18 mouse cellular contexts compared by ENCODE assay signal in the genomic region with DNA sequence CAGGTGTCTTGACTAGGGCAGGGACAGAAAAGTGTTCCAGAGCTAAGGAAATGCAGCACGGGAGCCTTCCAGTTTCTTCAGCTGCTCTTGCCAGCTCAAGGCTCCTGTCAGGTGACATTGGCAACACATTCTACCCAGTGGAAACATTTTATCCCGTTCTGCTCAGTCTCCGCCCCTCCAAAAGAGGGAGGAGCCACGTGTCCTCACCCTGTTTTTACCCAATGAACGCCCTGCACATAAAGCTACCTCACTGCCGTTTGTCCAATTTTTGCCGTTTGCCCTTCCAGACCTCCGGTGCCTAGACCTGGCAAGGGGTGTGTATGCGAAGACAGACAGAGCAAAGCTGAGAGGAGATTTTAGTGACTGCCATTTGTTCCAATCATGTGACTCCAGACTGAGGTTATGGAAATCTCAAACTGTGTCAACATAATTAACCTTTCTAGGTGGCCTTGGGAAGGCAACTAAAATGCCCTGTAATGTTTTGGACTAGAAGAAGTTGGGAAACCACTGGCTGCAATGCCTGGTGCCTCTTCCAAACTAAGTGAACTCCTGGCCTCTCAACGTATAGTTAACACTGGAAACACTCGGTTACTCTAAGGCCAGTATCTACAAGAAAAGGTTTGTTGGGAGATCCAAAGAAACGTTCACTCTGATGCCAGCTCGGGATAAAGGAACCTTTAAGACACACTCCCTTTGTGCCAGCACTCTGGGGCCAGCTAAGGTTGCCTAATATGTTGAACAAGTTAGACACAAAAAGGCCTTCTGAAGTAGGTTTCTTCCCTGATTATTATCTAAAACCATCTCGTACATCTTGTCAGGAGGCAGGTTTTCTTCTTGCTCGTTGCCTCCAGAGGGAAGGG. TPM values are rescaled to one million over a fixed set of nuclear protein-coding genes. Genes with fewer than 3 reads are reported as not detected.
A peak's percentile ranks its signal among the peaks of the same experiment; 100 is the strongest.
DNase-seq lines count a peak whose midpoint lies in the region; ATAC-seq lines count a peak whose summit lies in the region.
"Had no signal": no experiment of that assay in that cellular context is flagged by ENCODE, and none has a peak within 500 bp of the region (broad histone marks: within the 10 kb centered on the region; RNA-seq: fewer than 3 reads in every experiment).

No protein-coding gene starts in this region.

- peaks cover 14% of the 10 kb centered on the region for H3K4me1 ChIP-seq in limb, embryonic 13.5 days
- H3K4me1 ChIP-seq: heart, embryonic 13.5 days; liver, embryonic 13.5 days had no signal

- no peaks in the 10 kb centered on the region for H3K36me3 ChIP-seq in limb, embryonic 13.5 days
- H3K36me3 ChIP-seq: heart, embryonic 13.5 days; liver, embryonic 13.5 days had no signal

- H3K4me3 ChIP-seq in limb, embryonic 13.5 days, result no peak overlapping the region
- H3K4me3 ChIP-seq: heart, embryonic 13.5 days; liver, embryonic 13.5 days had no signal

- no peak overlapping the region for H3K9ac ChIP-seq in limb, embryonic 13.5 days
- H3K9ac ChIP-seq: heart, embryonic 13.5 days; liver, embryonic 13.5 days had no signal

- no peaks in the 10 kb centered on the region for H3K9me3 ChIP-seq in limb, embryonic 13.5 days
- H3K9me3 ChIP-seq: heart, embryonic 13.5 days; liver, embryonic 13.5 days had no signal

- 75% methylated on average over 15 of the region's 15 CpGs for WGBS in limb, embryonic 13.5 days

- peak overlapping the region; percentile 23; the same call in 1 of the 2 replicates for H3K27ac ChIP-seq in limb, embryonic 13.5 days
- H3K27ac ChIP-seq: heart, embryonic 13.5 days; liver, embryonic 13.5 days had no signal

- H3K27me3 ChIP-seq in limb, embryonic 13.5 days, result no peaks in the 10 kb centered on the region
- H3K27me3 ChIP-seq: heart, embryonic 13.5 days; liver, embryonic 13.5 days had no signal

- no peak for ATAC-seq in limb, embryonic 13.5 days (ENCODE audit: low FRiP score, low read depth)
- ATAC-seq: inflammation-experienced regulatory T-cells, adult 6 months had no signal

- peak; percentile 11 to 36 for DNase-seq in cerebellum, postnatal 10 days
- no peak for DNase-seq in cerebellum, postnatal 4 days (ENCODE audit: low spot score in 2 of 2)
- DNase-seq in kidney, postnatal 25 days, result peak; percentile 30 to 70
- no peak for DNase-seq in kidney, postnatal 14 days
- peak; percentile 11 for DNase-seq in NIH3T3 (ENCODE audit: low read depth)
- no peak for DNase-seq in urinary bladder, postnatal 10 days (ENCODE audit: low spot score)
- no peak for DNase-seq in c-Kit-positive CD71-positive TER-119-positive erythroid progenitor cells, embryonic 14.5 days (ENCODE audit: low spot score)
- DNase-seq: cerebellum, adult 9-11 months; gastrocnemius, postnatal 36 days; heart, postnatal 4 days; liver, embryonic 13.5 days; thymus, adult 18-20 months had no signal

- H3K4me2 ChIP-seq in limb, embryonic 13.5 days (replicated peaks), result peak overlapping the region; percentile 17; the same call in 1 of the 2 replicates
- H3K4me2 ChIP-seq: heart, embryonic 13.5 days; liver, embryonic 13.5 days had no signal

RNA-seq across cellular contexts. Expression of gene Svopl, which starts 8.9 kb away (rescaled TPM):
- polyA plus RNA-seq in limb, embryonic 13.5 days (2015; fragmentation: Nextera tagmentation; extraction: Ambion mirVana), result 3.1 and 3.2 TPM in 2 replicates
- polyA plus RNA-seq: liver, embryonic 13.5 days had no signal

RNA-seq across cellular contexts. Expression of gene Tmem213, which starts 53.4 kb away (rescaled TPM):
- polyA plus RNA-seq in limb, embryonic 13.5 days (2015; fragmentation: Nextera tagmentation; extraction: Ambion mirVana), result 0.33 and 0.65 TPM in 2 replicates
- polyA plus RNA-seq: C2C12; embryonic facial prominence, embryonic 11.5 days; heart, embryonic 13.5 days; inflammation-experienced regulatory T-cells, adult 6 months; liver, embryonic 13.5 days; neural tube, embryonic 11.5 days had no signal

Comparison
In these comparisons a context has a peak if more than half of its experiments do, and no peak if none do; other contexts are left out.
1. DNase-seq: peak in cerebellum, postnatal 10 days (2 of 2), kidney, postnatal 25 days (2 of 2) and NIH3T3 (single experiment); none in cerebellum, postnatal 4 days (0 of 2), kidney, postnatal 14 days (single experiment), urinary bladder, postnatal 10 days (single experiment) and c-Kit-positive CD71-positive TER-119-positive erythroid progenitor cells, embryonic 14.5 days (single experiment).